Mouse (Mus musculus): ENCODE measurements around the gene Vamp2. TPM values are rescaled to one million over a fixed set of nuclear protein-coding genes. Genes with fewer than 3 reads are reported as not detected.
A peak's percentile ranks its signal among the peaks of the same experiment; 100 is the strongest.

The Vamp2 gene
- polyA plus RNA-seq, 1 experiment from 2014 or later, result 43.0 TPM

GRCm38 (mm10) chr11:69059357-69059974 lies 28.8 kb upstream of the Vamp2 start, which contains the start of gene Borcs6:
Borcs6 (plus strand) TSS chr11:69059717.
- Histone ChIP-seq H3K27me3 (ENCODE audit: control insufficient read depth, insufficient read depth, low read length) (no peaks in the 10 kb centered on the region), H3K27ac (replicated peaks) (peak within 1 kb of the TSS; percentile 98), H3K4me2 (replicated peaks; ENCODE audit: low read depth) (peak within 1 kb of the TSS; percentile 85), H3K36me3 (ENCODE audit: control insufficient read depth, insufficient read depth, low read length) (no peaks in the 10 kb centered on the region), H3K4me1 (replicated peaks; ENCODE audit: control insufficient read depth, insufficient read depth) (peaks cover 2% of the 10 kb centered on the region; the same call in 1 of the 2 replicates), H3K4me3 (ENCODE audit: low read depth, low read length) (peak within 1 kb of the TSS; percentile 97), H3K9ac (ENCODE audit: low read length) (peak within 1 kb of the TSS; percentile 95), H3K9me3 (ENCODE audit: control insufficient read depth, low read length) (no peaks in the 10 kb centered on the region)
- TF ChIP-seq EP300 (optimal IDR thresholded peaks at IDR 0.05) (peak; percentile 28), CTCF (IDR thresholded peaks at IDR 0.05; ENCODE audit: low read depth) (no peak)
- under 1% methylated on average over 64 of the region's 64 CpGs for WGBS
- peak; percentile 95 for DNase-seq (ENCODE audit: low spot score)
- ATAC-seq (ENCODE audit: low FRiP score, low TSS enrichment), result peak; percentile 94

- DNase-seq (ENCODE audit: low spot score), result no peak
- under 1% methylated on average over 47 of the region's 49 CpGs for WGBS
These were observed 28.3 kb upstream of the Vamp2 start for GRCm38 (mm10) chr11:69059975-69060411.

GRCm38 (mm10) chr11:69060448-69061254 lies 27.6 kb upstream of the Vamp2 start:
- Histone ChIP-seq H3K4me3 (ENCODE audit: low read depth, low read length) (peak overlapping the region; percentile 97), H3K4me2 (replicated peaks; ENCODE audit: low read depth) (peak overlapping the region; percentile 85), H3K9ac (ENCODE audit: low read length) (peak overlapping the region; percentile 95), H3K36me3 (ENCODE audit: control insufficient read depth, insufficient read depth, low read length) (no peaks in the 10 kb centered on the region), H3K9me3 (ENCODE audit: control insufficient read depth, low read length) (no peaks in the 10 kb centered on the region), H3K27me3 (ENCODE audit: control insufficient read depth, insufficient read depth, low read length) (no peaks in the 10 kb centered on the region), H3K27ac (replicated peaks) (peak overlapping the region; percentile 98), H3K4me1 (replicated peaks; ENCODE audit: control insufficient read depth, insufficient read depth) (peaks cover 2% of the 10 kb centered on the region; the same call in 1 of the 2 replicates)
- 3% methylated on average over 40 of the region's 40 CpGs for WGBS
- DNase-seq (ENCODE audit: low spot score), result peak; percentile 65
- ATAC-seq (ENCODE audit: low FRiP score, low TSS enrichment), result peak; percentile 4; the same call in 1 of the 2 replicates
- TF ChIP-seq EP300 (optimal IDR thresholded peaks at IDR 0.05) (no peak), CTCF (IDR thresholded peaks at IDR 0.05; ENCODE audit: low read depth) (no peak)

More at GRCm38 (mm10) chr11:69059975-69060411, 28.3 kb upstream of the Vamp2 start:
- Histone ChIP-seq H3K27me3 (ENCODE audit: control insufficient read depth, insufficient read depth, low read length) (no peaks in the 10 kb centered on the region), H3K9me3 (ENCODE audit: control insufficient read depth, low read length) (no peaks in the 10 kb centered on the region), H3K36me3 (ENCODE audit: control insufficient read depth, insufficient read depth, low read length) (no peaks in the 10 kb centered on the region), H3K4me2 (replicated peaks; ENCODE audit: low read depth) (peak overlapping the region; percentile 85), H3K4me1 (replicated peaks; ENCODE audit: control insufficient read depth, insufficient read depth) (peaks cover 2% of the 10 kb centered on the region; the same call in 1 of the 2 replicates), H3K9ac (ENCODE audit: low read length) (peak overlapping the region; percentile 95), H3K27ac (replicated peaks) (peak overlapping the region; percentile 98), H3K4me3 (ENCODE audit: low read depth, low read length) (peak overlapping the region; percentile 97)
- ATAC-seq (ENCODE audit: low FRiP score, low TSS enrichment), result peak; percentile 14
- TF ChIP-seq EP300 (optimal IDR thresholded peaks at IDR 0.05) (no peak), CTCF (IDR thresholded peaks at IDR 0.05; ENCODE audit: low read depth) (peak; percentile 1; the same call in 1 of the 2 replicates)

GRCm38 (mm10) chr11:69061255-69061912 lies 26.9 kb upstream of the Vamp2 start:
- H3K9ac ChIP-seq (ENCODE audit: low read length), result peak overlapping the region; percentile 95
- 0 out of 2 replicates have a peak overlapping the region, but pooled peaks have one; percentile 13 for H3K27ac ChIP-seq (replicated peaks)
- H3K4me3 ChIP-seq (ENCODE audit: low read depth, low read length), result peak overlapping the region; percentile 97; the same call in 1 of the 2 replicates
- H3K4me1 ChIP-seq (replicated peaks; ENCODE audit: control insufficient read depth, insufficient read depth), result peaks cover 2% of the 10 kb centered on the region; the same call in 1 of the 2 replicates
- WGBS, result 26% methylated on average over 17 of the region's 17 CpGs
- no peak for TF ChIP-seq CTCF (IDR thresholded peaks at IDR 0.05; ENCODE audit: low read depth)
- no peak for TF ChIP-seq EP300 (optimal IDR thresholded peaks at IDR 0.05)
- ATAC-seq (ENCODE audit: low FRiP score, low TSS enrichment), result no peak
- peak overlapping the region; percentile 85 for H3K4me2 ChIP-seq (replicated peaks; ENCODE audit: low read depth)
- DNase-seq (ENCODE audit: low spot score), result no peak
- H3K9me3 ChIP-seq (ENCODE audit: control insufficient read depth, low read length), result no peaks in the 10 kb centered on the region
- no peaks in the 10 kb centered on the region for H3K27me3 ChIP-seq (ENCODE audit: control insufficient read depth, insufficient read depth, low read length)
- H3K36me3 ChIP-seq (ENCODE audit: control insufficient read depth, insufficient read depth, low read length), result no peaks in the 10 kb centered on the region

GRCm38 (mm10) chr11:69062194-69062760 lies 26.0 kb upstream of the Vamp2 start:
- 2% methylated on average over 17 of the region's 17 CpGs for WGBS
- Histone ChIP-seq H3K4me3 (ENCODE audit: low read depth, low read length) (peak overlapping the region; percentile 21), H3K36me3 (ENCODE audit: control insufficient read depth, insufficient read depth, low read length) (no peaks in the 10 kb centered on the region), H3K9ac (ENCODE audit: low read length) (no peak overlapping the region), H3K4me2 (replicated peaks; ENCODE audit: low read depth) (peak overlapping the region; percentile 39), H3K9me3 (ENCODE audit: control insufficient read depth, low read length) (no peaks in the 10 kb centered on the region), H3K4me1 (replicated peaks; ENCODE audit: control insufficient read depth, insufficient read depth) (peaks cover 2% of the 10 kb centered on the region; the same call in 1 of the 2 replicates), H3K27me3 (ENCODE audit: control insufficient read depth, insufficient read depth, low read length) (no peaks in the 10 kb centered on the region), H3K27ac (replicated peaks) (peak overlapping the region; percentile 49; the same call in 1 of the 2 replicates)
- TF ChIP-seq CTCF (IDR thresholded peaks at IDR 0.05; ENCODE audit: low read depth) (no peak), EP300 (optimal IDR thresholded peaks at IDR 0.05) (peak; percentile 8)
- ATAC-seq (ENCODE audit: low FRiP score, low TSS enrichment) (no peak), DNase-seq (ENCODE audit: low spot score) (peak; percentile 66)

Data from stomach, postnatal 0 days (tissue).